Mouse (Mus musculus): ENCODE measurements around the gene Rpl5.

The Rpl5 gene

DNA sequence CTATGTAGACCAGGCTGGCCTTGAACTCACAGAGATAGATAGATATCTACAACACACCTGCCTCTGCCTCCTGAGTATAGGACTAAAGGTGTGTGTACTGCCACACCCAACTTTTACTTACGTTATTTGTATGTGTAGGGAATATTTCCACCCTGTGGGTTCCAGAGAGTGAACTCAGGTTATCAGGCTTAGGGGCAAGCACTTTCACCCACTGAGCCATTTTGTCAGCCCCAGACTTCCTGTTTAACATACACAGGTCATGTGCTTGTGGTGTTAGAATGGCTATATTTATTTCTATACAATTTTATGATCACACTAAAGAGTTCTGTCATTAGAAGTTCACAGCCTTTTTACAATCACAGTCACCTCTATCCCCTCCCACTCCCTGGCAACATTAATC is 42.6 kb downstream of the Rpl5 start:
- peak; percentile 28 for DNase-seq (ENCODE audit: low read depth, low spot score)

- no peak for DNase-seq (ENCODE audit: low read depth, low spot score)
These were observed 43.2 kb downstream of the Rpl5 start for GRCm38 (mm10) chr5:107943526-107943925.

GRCm38 (mm10) chr5:107946475-107946874 is 46.2 kb downstream of the Rpl5 start:
- peak; percentile 43 for DNase-seq (ENCODE audit: low read depth, low spot score)

- DNase-seq (ENCODE audit: low read depth, low spot score) = no peak
These were observed 47.2 kb downstream of the Rpl5 start for GRCm38 (mm10) chr5:107947548-107947947.

DNA sequence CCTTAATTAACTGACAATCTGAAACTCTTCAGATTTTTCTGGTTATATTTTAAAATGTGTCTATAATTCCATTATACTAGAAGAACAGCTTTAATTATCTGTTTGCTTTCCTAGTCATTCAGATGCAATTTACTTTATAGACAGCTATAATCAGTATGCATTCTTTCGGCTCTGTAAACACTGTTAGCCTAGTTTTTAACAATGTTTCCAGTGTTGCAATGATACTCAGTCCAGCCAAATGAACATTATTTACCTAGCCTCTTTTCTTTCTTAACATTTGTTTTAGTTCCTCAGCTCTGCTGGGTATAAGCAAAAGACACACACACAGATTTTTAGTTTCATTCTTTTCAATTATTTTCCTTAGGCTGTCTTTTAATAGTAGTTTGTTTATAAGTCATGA is 48.6 kb downstream of the Rpl5 start:
- no peak for DNase-seq (ENCODE audit: low read depth, low spot score)

DNA sequence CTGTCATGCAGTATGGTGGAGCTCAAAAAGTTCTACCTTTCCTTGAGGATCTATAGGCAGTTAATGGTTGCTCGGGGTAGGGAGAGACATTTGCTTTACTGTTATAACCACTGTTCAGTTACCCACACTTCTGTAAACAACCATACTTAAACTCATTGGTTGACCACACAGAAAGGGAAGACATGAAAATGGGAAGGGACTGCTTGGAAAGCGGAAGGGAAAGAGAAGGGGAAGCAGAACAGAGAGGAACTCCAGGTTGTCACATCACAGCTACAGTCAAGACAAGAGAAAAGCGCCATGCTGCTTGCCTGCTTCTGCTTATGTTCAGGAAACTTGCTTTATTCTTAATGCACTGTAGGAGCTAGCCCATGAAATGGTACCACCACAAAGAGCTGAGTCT is 49.3 kb downstream of the Rpl5 start:
- no peak for DNase-seq (ENCODE audit: low read depth, low spot score)

GRCm38 (mm10) chr5:107950643-107951042 is 50.3 kb downstream of the Rpl5 start:
- DNase-seq (ENCODE audit: low read depth, low spot score) = peak; percentile 44
